Mouse (Mus musculus) ES-E14 (cell line): Measurements from ENCODE around the gene Thra.

Experiments used
- MAFK ChIP-seq: IDR thresholded peaks from 2 replicates; pipeline ENCODE4 v1.6.1; 2014; ENCODE audit warnings: mild to moderate bottlenecking, low read depth, low read length, inconsistent platforms; ENCODE audit not compliant: insufficient read depth
- ZC3H11A ChIP-seq: IDR thresholded peaks from 2 replicates; pipeline ENCODE4 v1.6.1; 2012; ENCODE audit warnings: low read depth, mild to moderate bottlenecking, inconsistent platforms, low read length, borderline replicate concordance
- ZNF384 ChIP-seq: IDR thresholded peaks from 2 replicates; pipeline ENCODE4 v1.6.1; 2012; ENCODE audit warnings: low read depth, low read length, inconsistent platforms

DNA sequence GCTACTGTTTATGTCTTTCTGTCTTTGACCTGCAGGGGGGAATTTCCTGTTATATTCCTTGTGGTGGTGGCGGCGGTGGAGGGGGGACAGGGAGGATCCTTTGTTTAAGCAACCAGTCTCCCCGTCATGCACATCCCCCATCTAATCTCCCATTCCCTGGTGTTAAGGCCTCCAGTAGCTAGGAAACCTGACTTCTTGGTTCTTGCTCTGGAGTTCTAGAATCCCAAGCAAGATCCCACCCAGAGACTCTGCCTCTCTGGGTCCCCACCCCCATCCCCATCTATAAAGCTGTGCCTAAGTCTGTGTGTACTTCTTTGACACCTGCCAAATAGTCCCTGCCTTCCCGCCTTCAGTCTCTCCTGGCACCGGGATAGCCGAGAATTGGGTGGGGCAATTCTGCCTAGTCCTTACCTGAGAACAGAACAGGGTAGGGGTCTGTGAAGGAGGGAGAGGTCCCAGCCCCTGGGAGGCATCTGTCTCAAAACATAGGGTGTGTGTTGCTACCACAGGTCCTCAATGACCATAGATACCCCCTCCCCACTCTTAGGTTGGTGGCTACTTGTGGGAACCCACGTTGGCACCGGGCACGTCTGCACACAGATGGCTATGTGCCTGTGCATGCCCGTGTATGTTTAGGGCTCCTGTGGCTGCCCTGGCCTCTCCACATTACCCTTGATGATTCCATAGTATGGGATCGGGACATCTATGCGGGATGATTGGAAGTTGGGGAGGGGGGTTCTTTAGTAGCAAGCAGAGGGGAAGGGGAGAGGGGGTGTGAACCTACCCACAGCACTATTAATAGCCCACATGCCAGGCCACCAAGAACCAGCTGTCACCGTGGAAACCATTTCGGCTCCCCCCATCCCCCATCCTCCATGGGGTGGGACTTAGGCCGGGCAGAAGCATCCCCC is 8.3 kb downstream of the Thra start:
- no peak for TF ChIP-seq ZNF384
- no peak for TF ChIP-seq ZC3H11A
- TF ChIP-seq MAFK, result no peak
